Mouse (Mus musculus) gonadal fat pad, adult 2 months (tissue): Measurements from ENCODE around the gene Zfp36. TPM values are rescaled to one million over a fixed set of nuclear protein-coding genes. Genes with fewer than 3 reads are reported as not detected.
A peak's percentile ranks its signal among the peaks of the same experiment; 100 is the strongest.
"Not testable (repeated sequence)": the region's sequence is repeated elsewhere in the genome, so short reads cannot be mapped to it uniquely, and the experiment has no call there.

Source experiments
- DNase-seq: peaks from one replicate; pipeline ENCODE4 v3.0.0-alpha.2; 2012; ENCODE audit warnings: low read depth
- polyA plus RNA-seq: library from polyadenylated mRNA; depleted of rRNA; stranded (reverse); fragments of >200 nt; gene quantifications from 2 replicates; pipeline ENCODE4 v1.2.3, GENCODE M21; 2012; rRNA removed

The Zfp36 gene
- 37.7 and 40.8 TPM in 2 replicates for polyA plus RNA-seq

DNA sequence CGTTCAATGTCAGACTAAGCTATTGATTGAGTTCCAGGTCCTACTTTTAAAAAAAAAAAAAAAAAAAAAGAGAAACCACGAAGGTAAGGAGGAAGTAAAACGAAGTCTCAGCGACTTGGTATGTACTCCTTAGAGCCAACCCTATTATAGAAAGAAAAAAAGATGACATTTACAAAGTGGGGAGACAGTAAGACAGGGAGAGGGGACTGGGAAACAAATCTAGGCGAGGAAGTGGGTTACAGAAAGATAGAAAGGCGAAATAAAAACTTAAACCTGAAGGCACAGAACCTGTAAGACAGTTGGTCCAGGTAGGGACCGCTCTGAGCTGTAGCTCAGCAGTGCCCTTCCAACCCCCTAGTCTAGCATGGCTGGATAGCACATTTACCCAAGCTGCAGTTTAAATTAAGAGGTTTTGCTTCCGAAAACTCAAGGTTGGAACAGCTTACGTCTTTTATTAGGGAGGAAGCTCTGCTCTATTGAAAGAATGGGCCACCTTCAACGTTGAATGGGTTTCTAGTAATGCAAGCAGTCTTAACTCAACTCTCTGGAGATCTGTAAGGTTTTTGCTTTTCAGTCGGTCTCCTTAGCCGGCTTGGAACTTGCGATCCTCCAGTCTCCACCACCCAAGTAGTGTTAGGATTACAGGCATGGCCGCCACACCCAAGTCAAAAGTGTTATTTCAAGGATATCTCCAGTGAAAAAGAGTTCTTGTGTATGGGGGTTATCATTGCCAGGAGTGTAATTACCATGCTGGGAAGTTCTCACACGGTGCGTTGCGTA is at the start of gene Zfp36:
Zfp36 (minus strand) TSS at position 17 of the 780 bp plus-strand sequence.
- DNase-seq: no peak

DNA sequence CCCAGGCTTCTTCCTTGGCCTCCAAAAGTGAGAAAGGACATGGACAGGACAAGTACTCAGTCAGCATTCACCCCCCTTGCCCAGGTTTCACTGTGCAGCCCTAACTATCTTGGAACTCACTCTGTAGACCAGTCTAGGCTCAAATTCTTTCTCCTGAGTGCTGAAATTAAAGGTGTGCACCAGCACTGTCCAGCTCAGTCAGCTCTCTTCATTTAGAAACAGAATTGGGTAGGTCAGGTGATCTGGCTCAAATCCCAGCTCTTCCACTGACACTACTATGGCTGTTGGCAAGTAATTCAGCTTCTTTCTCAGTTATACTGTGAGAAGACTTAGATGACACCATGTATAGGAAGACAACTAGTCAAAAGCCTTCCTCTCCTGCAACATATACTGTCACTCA is 47.7 kb upstream of the Zfp36 start:
- no peak for DNase-seq

- no peak for DNase-seq
Observed at GRCm38 (mm10) chr7:28423018-28423417, 43.0 kb upstream of the Zfp36 start.

DNA sequence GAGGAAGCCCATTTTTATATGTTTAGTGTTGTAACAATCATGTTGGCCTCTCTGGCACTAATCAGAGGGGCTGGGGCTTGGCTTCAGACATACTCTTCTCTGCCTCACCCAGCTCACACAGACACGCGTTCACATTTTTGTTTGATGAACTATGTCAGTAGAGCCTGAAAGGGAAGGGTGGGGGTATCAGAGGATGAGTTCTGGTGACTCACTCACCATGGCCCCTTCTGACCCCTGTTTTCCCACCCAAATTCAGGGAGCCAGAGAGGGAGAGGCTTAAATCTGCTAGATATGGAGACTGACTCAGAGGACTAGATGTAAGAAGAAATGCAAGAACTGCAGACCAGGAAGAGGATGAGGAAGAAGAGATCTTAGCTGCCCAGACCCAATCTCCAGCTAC is 39.4 kb upstream of the Zfp36 start:
- no peak for DNase-seq

DNA sequence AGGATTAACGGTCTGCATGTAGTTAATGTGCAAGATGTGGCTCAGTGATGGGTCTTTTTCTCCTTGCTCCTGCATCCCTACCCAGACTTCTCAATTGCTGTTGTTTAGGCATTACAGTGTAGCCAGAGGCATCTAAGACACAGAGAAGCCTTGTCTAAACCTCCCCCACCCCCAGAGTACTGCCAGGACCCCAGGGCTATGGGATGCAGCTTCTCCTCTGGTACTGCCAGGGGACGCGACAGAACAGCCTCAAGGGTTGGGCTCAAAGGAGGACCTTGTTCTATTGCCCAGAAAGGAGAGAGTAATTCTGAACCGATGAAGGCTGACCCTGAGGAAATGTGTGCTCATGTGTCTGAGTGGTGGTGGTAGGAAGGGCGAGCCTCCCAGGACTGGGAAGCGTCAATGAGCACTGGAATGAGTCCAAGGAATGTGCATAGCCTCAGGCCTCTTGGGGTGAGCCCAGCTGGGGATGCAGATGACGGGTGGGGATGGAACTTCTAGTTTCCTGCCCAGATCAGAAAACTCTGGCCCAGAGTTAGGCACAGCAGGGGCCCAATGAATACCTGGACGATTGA is 38.1 kb upstream of the Zfp36 start:
- no peak for DNase-seq

DNA sequence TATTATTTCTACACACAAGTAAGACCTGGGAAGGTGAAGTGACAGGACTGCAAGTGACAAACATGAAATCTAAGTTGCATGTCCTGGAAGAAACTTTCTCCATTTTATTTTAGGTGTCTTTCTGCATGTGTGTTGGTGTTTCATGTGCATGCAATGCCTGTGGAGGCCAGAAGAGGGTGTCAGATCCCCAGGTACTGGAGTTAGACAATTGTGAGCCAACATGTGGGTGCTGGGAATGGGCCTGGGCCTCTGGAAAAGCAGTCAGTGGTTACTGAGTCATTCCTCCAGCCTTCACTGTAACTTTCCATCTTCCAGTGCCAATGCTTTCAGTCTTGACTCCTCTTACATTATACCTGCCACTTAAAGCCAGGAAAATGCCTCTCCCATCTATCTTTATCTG is 37.3 kb upstream of the Zfp36 start:
- DNase-seq: no peak

GRCm38 (mm10) chr7:28412826-28413225 is 32.8 kb upstream of the Zfp36 start:
- no peak for DNase-seq

DNA sequence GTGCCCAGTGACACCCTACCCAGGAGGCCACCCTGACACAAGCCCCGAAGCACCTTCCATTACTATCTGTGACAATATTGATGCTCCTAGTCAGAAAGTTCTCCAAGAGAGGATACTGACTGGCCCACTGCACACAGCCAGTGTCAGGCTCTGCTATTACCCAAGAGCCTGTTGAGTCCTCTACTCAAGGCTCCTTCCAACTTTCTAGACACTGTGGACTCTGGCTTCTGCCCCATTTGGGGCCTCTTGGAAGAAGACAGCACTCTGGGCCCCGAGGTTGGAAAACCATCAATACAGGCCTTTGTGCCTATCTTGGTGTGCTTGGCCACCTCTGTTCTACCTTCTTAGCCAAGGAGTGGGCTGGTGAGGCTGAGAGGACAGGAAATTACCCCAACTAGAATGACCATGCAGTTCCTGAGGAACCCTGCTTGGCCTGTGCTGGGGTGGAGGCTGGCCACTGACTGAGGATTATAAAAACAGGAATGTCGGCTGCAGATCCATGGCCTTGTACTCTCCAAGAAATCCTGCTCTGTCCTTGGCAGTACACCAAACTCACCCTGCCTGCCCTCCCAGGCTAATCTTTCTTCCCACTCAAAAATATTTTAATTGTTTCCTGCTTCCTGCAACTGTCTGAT is 30.9 kb upstream of the Zfp36 start:
- peak; percentile 75 for DNase-seq

GRCm38 (mm10) chr7:28401942-28402341 is 21.9 kb upstream of the Zfp36 start:
- DNase-seq: peak; percentile 52

GRCm38 (mm10) chr7:28401030-28401429 is 21.0 kb upstream of the Zfp36 start:
- DNase-seq: no peak

DNA sequence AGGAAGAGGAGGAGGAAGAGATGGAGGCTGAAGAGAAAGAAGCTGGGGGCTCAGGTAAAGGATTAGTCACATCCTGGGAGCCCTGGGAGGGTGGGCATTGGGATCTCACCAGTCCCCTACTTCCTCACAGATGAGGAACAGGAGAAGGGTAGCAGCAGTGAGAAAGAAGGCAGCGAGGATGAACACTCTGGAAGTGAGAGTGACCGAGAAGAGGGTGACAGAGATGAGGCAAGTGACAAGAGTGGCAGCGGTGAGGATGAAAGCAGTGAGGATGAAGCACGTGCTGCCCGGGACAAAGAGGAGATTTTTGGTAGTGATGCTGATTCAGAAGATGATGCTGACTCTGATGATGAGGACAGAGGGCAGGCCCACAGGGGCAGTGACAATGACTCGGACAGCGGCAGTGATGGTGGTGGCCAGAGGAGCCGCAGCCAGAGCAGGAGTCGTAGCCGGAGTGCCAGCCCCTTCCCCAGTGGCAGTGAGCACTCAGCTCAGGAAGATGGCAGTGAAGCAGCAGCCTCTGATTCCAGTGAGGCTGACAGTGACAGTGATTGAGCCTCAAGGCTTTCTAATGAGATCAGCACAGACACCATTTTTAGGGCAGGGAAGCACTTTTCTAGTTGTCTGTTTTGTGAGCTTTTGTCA is 18.8 kb upstream of the Zfp36 start:
- DNase-seq: no peak

GRCm38 (mm10) chr7:28398000-28398399 is 17.9 kb upstream of the Zfp36 start:
- no peak for DNase-seq

DNA sequence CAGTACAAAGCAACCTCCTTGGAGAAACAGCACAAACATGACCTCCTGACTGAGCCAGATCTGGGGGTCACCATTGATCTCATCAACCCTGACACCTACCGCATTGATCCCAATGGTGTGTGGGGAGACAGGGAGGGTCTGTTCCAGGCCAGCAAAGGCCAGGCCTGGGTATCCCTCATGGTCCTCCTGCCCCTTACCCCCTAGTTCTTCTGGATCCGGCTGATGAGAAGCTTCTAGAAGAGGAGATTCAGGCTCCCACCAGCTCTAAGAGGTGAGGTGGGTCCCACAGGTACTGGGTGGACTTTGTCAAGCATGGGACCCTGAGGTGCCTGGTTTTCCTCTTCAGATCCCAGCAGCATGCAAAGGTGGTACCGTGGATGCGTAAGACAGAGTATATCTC is 15.4 kb upstream of the Zfp36 start:
- no peak for DNase-seq

DNA sequence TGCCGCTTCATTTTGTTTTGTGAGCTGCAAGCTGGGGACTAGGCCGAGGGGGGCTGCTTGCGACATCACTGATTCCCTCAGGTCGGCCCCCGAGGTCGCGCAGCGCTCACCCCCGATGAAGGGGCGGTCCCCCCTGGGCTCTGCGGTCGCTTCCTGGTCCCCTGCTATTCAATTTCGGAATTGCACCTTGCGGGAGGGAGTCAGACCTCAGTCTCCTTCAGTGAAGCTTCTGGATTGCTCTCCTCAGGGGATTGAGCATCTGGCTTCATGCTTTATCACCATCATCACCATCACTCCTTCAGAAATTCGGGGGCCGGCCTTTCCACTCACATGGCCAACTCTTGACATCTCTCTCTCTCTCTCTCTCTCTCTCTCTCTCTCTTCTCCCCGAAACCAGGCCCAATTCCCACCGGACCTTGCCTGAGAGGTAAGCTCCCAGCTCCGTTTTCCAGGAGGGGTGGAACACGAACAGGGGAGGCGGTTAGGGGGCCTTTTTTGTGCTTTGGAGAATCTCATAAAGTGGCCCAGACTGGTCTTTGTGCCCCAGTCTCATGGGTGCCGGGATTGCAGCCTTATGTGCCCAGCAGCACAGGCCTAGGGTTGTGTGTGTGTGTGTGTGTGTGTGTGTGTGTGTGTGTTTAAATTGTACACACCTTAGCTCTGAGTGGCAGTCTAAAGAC is 13.4 kb upstream of the Zfp36 start:
- no peak for DNase-seq

- peak; percentile 98 for DNase-seq
Observed at GRCm38 (mm10) chr7:28392429-28393271, 12.6 kb upstream of the Zfp36 start, which contains the start of the genes Med29 and Paf1. Med29 (minus strand) TSS chr7:28392708. Paf1 (plus strand) TSS chr7:28392951.

DNA sequence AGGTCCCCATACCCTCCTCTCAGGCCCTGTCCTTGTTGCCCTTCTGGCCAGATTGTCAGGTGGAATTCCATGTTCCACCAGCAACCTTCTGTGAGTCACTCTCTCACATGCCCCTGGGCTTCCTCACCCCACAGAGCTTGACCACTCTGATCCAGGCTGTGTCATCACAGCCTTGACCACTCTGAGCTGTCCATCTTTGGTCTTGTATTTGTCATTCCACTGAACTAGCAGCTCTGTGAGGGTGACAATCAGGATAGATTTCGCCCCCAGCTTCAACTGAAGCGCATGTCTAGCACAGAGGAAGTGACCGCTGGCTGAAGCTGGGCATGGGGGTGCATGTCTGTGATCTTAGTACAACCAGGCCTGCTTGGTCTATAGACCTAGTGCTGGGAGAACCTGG is 10.3 kb upstream of the Zfp36 start:
- DNase-seq: no peak

DNA sequence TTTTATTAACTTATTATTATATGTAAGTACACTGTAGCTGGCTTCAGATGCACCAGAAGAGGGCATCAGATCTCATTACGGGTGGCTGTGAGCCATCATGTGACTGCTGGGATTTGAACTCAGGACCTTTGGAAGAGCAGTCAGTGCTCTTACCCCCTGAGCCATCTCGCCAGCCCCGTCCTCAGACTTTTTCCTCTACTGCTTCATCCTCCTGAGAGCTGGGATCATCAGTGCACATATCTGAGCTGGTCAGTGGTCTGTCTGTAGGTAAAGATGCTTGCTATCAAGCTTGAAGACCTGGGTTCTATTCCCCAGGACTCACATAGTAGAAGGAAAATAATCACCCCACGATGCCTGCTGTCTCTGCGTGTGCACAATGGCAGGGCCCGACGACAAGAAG is 7.3 kb upstream of the Zfp36 start:
- not testable (repeated sequence) for DNase-seq

DNA sequence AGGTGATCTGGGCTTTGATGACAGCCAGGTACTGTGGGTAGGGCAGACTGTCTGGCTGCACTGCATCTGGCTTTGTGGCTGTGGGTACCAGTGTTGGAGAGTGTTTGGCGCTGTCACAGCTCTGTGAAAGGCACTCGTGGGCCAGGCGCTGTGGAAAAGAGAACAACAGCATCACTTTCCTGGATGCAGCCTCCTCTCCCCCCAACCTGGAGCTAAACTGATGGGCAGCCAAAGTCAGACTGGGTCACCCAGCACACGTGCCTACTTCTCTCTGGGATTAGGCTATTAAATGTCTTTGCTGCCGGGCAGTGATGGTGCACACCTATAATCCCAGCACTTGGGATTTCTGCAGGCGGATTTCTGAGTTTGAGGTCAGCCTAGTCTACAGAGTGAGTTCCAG is 6.8 kb upstream of the Zfp36 start:
- DNase-seq: not testable (repeated sequence)

DNA sequence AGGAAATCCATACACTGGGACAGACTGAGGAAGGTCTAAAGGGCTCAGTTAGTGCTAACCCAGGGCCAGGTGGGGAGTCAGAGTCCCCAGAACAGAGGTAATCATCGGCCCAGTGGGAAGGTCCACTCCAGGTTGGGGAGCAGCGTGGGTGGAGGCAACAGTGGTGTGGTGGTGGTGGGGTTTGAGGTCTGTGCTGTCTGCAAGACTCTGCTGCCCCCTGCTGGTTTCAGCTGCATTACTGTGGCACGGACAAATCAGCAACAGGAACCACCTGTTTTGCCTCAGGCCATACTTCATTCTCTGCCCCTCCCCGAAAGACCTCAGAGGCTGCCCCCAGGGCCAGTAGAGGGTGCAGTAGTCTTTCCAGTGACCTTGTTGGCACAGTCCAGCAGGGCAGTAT is 6.4 kb upstream of the Zfp36 start:
- no peak for DNase-seq

GRCm38 (mm10) chr7:28386007-28386406 is 6.0 kb upstream of the Zfp36 start:
- no peak for DNase-seq

DNA sequence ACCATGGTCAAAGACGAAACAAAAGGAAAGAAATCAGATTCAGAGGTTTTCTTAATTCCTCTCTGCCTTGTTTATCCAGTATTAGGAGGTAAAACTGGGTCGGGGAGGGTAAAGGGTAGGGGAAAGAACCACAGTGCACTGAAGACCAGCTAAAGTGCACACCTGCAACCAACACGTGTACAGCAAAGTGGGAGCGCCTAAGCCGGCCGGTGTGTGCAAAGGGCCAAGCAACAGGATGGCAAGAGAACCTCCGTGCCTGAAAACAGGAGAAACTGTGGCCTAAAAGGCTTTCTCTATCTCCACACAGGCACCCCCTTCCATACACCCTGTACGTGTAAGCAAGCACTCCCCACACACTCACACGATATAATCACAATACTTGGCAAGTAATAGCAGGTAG is 5.1 kb upstream of the Zfp36 start:
- no peak for DNase-seq
